Mouse (Mus musculus): ENCODE measurements around the gene Ushbp1. TPM values are rescaled to one million over a fixed set of nuclear protein-coding genes. Genes with fewer than 3 reads are reported as not detected.

The Ushbp1 gene
- polyA plus RNA-seq, 1 experiment: 12.8 TPM

DNA sequence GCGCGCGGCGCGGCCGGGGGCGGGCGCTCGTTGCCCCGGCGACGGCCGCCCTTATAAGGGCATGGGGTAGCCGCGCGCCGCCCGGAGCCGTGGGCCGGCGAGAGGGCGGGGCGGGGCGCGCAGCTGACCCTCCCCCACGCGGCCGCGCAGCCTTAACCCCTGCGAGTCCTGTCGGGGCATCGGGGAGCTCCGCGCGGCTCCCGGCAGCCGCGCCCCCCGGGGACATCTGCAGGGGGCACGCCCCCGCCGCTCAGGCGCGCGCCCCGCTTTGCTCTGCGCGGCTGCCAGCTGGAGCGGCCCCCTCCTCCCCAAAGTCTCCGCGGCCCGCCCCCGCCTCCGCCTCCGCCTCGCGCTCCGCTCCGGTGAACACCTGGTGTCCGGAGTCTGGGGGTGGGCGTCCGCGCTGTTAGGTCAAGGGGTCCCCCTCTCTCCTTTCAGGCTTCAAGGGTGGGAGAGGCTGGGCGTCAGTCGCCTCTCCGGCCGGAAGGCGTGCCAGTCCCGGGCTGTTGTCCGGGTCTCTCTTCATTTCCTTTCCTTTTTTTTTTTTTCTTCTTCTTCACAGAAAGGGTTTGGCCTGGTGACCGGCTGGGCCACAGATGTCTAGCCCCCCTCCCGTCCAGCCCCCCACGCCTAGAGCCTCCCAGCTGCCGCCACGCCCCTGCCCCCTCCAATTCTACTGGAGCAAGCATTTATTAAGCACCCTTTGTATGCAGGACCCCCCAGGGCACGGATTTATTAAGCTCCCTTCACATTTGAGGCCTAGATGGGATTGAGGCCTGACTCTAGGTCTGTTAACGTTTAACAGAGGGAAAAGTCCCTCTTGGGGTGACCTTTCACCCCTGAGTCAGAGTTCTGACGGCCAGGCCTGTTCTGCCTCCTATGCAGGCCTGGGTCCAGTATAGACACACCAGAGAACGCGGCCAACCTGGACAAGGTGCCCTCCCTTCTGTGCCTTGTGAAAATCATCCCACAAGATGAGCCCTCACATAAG is 13.3 kb downstream of the Ushbp1 start:
- H3K4me3 ChIP-seq (ENCODE audit: insufficient read depth, low read depth, low read length): peak overlapping the region; percentile 82
- peaks cover 24% of the 10 kb centered on the region for H3K4me1 ChIP-seq (ENCODE audit: control insufficient read depth, insufficient read depth, insufficient read length, low read length)

GRCm38 (mm10) chr8:71381421-71381970 is 14.1 kb downstream of the Ushbp1 start, which contains the start of gene Nr2f6:
Gene Nr2f6, minus strand, starts transcription at chr8:71381960.
- H3K4me1 ChIP-seq (ENCODE audit: control insufficient read depth, insufficient read depth, insufficient read length, low read length): peaks cover 24% of the 10 kb centered on the region
- H3K27ac ChIP-seq (replicated peaks; ENCODE audit: low read depth, low read length): peak within 1 kb of the TSS; percentile 86

More for the DNA sequence above, 13.3 kb downstream of the Ushbp1 start:
- H3K27ac ChIP-seq (replicated peaks; ENCODE audit: low read depth, low read length): peak overlapping the region; percentile 84

DNA sequence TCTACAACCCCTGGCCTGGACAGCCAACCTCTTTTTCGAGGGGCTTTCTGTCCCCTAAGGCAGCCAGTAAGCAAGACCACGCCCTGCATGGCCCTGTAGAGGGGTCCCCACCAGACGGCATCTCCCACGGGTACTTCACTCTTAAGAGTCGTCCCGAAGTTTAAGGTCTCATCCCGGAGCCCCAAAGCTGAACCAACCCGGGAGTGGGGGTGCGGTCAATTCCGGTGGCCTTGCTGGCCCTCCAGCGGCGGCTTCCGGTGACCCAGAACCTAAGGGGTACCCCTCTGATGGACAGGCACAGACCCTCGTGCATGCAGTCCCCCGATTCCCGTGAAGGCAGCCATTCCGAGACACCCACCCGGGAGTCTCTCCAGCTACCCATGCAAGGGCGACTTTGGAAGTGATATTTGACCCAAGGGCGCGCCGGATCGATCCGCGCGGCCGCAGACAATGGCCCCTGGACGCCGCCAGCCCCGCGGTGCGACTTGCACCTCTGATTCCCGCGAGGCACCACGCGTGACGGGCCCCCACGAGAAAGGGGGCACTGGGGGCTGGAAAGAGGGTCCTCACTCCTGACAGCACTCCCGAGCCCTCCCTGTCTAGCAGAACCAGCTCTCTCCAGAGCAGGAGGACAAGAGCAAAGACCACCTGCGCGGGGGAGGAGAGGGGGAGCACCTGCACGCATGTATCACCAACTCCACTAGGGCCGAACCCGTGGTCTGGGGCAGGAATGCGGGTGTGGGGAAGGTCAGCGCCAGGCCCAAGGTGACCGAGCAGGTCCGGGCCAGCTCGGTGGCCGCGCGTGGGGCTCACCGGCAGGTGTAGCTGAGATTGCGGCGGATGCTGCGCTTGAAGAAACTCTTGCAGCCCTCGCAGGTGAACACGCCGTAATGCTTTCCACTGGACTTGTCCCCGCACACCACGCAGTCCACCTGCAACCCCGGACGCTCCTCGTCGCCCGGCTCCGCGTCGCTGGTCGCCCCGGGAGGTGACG is 15.1 kb downstream of the Ushbp1 start:
- Histone ChIP-seq H3K4me1 (ENCODE audit: control insufficient read depth, insufficient read depth, insufficient read length, low read length) (peaks cover 27% of the 10 kb centered on the region), H3K4me3 (ENCODE audit: insufficient read depth, low read depth, low read length) (peak overlapping the region; percentile 93), H3K27ac (replicated peaks; ENCODE audit: low read depth, low read length) (peak overlapping the region; percentile 86)

More at GRCm38 (mm10) chr8:71381421-71381970, 14.1 kb downstream of the Ushbp1 start, which contains the start of gene Nr2f6:
- peak within 1 kb of the TSS; percentile 93 for H3K4me3 ChIP-seq (ENCODE audit: insufficient read depth, low read depth, low read length)

DNA sequence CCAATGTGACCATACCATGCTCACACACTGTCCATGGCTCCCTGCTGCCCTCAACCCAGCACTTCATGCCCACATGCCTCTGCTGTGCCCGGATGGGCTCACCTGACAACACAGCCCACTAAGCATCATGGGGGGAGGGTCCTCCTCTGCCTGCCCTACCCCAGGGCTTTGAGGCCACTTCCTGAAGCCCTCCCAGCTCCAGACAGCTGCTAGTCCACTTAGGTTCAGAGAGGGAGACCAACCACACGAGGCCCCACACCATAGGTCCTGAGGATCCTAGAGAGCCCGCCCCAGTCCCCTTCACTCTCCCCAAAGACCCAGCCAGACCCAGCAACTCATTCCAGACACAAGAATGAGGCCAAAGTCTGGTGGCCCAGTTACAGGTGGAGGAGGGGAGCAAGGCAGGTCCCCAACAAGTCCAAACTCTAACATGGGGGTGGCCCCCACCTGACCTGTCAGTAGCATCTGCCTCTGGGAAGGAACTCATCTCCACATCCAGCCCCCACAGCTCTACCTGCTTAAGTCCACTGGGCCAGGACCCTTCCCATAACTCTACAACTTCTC is 16.0 kb downstream of the Ushbp1 start:
- H3K4me3 ChIP-seq (ENCODE audit: insufficient read depth, low read depth, low read length): peak overlapping the region; percentile 93
- peaks cover 29% of the 10 kb centered on the region for H3K4me1 ChIP-seq (ENCODE audit: control insufficient read depth, insufficient read depth, insufficient read length, low read length)
- H3K27ac ChIP-seq (replicated peaks; ENCODE audit: low read depth, low read length): no peak overlapping the region

DNA sequence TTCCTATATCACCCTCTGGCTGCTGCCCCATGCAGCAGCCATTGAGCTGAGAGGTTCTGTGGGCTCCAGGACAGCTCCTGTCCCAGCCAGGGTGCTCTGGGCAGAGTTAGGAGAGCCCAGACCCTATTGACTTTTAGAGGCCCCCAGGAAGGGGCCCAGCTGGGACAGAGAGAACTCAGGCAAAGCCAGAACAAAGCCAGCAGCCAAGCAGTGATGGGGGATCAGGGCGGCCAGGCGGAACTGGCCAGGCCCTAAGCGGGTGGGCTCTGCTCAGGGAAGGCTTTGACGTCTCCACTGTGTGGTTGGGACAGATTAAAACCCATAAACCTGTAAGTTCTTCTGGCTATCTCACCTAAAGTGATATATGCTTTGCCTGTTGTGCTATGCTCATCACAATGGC is 16.6 kb downstream of the Ushbp1 start:
- H3K27ac ChIP-seq (replicated peaks; ENCODE audit: low read depth, low read length): no peak overlapping the region
- peak overlapping the region; percentile 93; the same call in 1 of the 2 replicates for H3K4me3 ChIP-seq (ENCODE audit: insufficient read depth, low read depth, low read length)

GRCm38 (mm10) chr8:71376423-71377030 is 19.1 kb downstream of the Ushbp1 start:
- H3K27ac ChIP-seq (replicated peaks; ENCODE audit: low read depth, low read length): no peak overlapping the region
- no peak overlapping the region; the same call in 1 of the 2 replicates for H3K4me3 ChIP-seq (ENCODE audit: insufficient read depth, low read depth, low read length)
- peaks cover 20% of the 10 kb centered on the region for H3K4me1 ChIP-seq (ENCODE audit: control insufficient read depth, insufficient read depth, insufficient read length, low read length)

More for the DNA sequence above, 16.6 kb downstream of the Ushbp1 start:
- H3K4me1 ChIP-seq (ENCODE audit: control insufficient read depth, insufficient read depth, insufficient read length, low read length): peaks cover 29% of the 10 kb centered on the region

DNA sequence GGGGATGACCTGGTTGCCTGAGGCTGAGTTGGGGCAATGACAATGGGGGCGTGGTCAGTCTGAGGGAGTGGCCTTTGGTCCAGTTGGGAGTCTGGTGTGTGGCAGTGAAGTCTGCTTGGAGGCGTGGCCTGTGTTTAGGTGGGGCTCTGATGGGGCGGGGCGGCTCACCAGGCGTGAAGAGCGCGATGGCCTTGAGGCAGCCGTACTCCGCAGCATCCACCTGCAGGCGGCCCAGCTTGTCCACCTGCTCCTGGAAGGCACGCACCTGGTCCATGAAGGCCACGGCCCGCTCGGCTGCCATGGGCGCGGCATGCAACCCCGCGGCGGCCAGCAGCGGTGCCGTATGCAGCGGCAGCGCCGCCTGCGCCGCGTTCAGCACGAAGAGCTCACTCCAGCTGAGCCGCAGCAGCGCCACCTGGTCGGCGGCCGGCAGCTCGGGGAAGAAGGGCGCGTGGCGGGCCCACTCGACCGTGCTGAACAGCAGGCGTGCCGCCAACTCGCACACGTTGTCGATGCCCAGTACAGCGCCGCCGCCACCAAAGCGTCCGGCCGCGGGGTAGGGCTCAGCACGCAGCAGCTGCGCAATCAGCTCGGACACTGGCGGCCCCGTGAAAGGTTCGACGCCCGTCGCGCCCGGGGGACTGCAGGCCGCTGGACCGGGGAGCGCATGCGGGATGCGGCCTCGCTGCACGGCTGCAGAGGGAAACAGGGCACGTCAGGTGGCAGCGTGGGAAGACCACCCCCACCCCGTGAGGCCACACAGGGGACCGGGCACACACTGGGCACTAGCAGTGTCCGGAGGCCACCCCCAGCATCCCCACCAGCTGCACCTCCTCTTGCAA is 19.8 kb downstream of the Ushbp1 start:
- no peak overlapping the region for H3K27ac ChIP-seq (replicated peaks; ENCODE audit: low read depth, low read length)

GRCm38 (mm10) chr8:71374616-71375206 is 20.9 kb downstream of the Ushbp1 start:
- Histone ChIP-seq H3K27ac (replicated peaks; ENCODE audit: low read depth, low read length) (no peak overlapping the region), H3K4me1 (ENCODE audit: control insufficient read depth, insufficient read depth, insufficient read length, low read length) (peaks cover 17% of the 10 kb centered on the region), H3K4me3 (ENCODE audit: insufficient read depth, low read depth, low read length) (no peak overlapping the region)

More for the DNA sequence above, 19.8 kb downstream of the Ushbp1 start:
- Histone ChIP-seq H3K4me3 (ENCODE audit: insufficient read depth, low read depth, low read length) (peak overlapping the region; percentile 15; the same call in 1 of the 2 replicates), H3K4me1 (ENCODE audit: control insufficient read depth, insufficient read depth, insufficient read length, low read length) (peaks cover 20% of the 10 kb centered on the region)

DNA sequence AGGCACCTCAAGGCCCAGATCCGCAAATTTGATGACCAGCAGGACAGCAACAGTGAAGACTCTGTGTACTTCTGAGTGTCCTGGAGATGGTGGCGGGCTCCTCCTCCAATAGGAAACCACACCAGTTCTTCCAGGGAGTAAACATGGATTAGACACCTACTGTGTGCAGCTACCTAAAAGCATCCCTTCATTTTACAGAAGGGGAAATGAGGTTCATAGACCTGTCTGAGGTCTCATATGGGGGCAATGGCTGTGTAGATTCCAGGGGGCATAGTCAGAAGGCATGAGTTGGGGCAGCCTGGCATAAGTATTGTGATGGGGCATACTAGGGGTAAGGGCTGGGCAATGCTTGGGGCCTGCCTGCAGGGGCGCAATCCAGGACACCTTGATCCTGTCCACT is 22.6 kb downstream of the Ushbp1 start:
- Histone ChIP-seq H3K4me1 (ENCODE audit: control insufficient read depth, insufficient read depth, insufficient read length, low read length) (peaks cover 6% of the 10 kb centered on the region; the same call in 1 of the 2 replicates), H3K27ac (replicated peaks; ENCODE audit: low read depth, low read length) (no peak overlapping the region), H3K4me3 (ENCODE audit: insufficient read depth, low read depth, low read length) (no peak overlapping the region)

DNA sequence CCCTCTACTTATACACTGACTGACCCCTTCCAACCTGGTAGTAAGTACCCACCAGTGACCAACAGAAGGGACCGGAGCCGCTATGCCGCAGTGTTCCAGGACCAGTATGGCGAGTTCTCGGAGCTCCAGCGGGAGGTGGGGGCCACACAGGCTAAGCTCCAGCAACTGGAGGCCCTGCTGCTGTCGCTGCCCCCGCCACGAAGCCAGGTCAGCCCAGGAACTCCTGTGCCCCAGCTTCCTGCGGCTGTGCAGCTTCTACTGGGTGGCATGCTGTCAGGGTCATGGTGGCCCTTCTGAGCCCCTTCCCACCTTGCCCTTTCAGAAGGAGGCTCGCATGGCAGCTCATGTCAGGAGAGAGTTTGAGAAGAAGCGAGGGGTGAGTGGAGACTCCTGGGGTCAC is 23.2 kb downstream of the Ushbp1 start:
- no peak overlapping the region for H3K4me3 ChIP-seq (ENCODE audit: insufficient read depth, low read depth, low read length)
- H3K4me1 ChIP-seq (ENCODE audit: control insufficient read depth, insufficient read depth, insufficient read length, low read length): peaks cover 8% of the 10 kb centered on the region; the same call in 1 of the 2 replicates
- H3K27ac ChIP-seq (replicated peaks; ENCODE audit: low read depth, low read length): no peak overlapping the region

- Histone ChIP-seq H3K4me1 (ENCODE audit: control insufficient read depth, insufficient read depth, insufficient read length, low read length) (peaks cover 8% of the 10 kb centered on the region; the same call in 1 of the 2 replicates), H3K4me3 (ENCODE audit: insufficient read depth, low read depth, low read length) (peak within 1 kb of the TSS; percentile 96), H3K27ac (replicated peaks; ENCODE audit: low read depth, low read length) (peak within 1 kb of the TSS; percentile 98)
Measured at GRCm38 (mm10) chr8:71371236-71371848, 24.3 kb downstream of the Ushbp1 start, which contains the start of gene Ocel1. Gene Ocel1, plus strand, starts transcription at chr8:71371298.

GRCm38 (mm10) chr8:71370711-71371235 is 24.8 kb downstream of the Ushbp1 start:
- Histone ChIP-seq H3K4me3 (ENCODE audit: insufficient read depth, low read depth, low read length) (0 out of 2 replicates have a peak overlapping the region, but pooled peaks have one; percentile 11), H3K27ac (replicated peaks; ENCODE audit: low read depth, low read length) (peak overlapping the region; percentile 63; the same call in 1 of the 2 replicates), H3K4me1 (ENCODE audit: control insufficient read depth, insufficient read depth, insufficient read length, low read length) (peaks cover 8% of the 10 kb centered on the region; the same call in 1 of the 2 replicates)
